8 mouse cellular contexts compared by ENCODE assay signal in genomic region chr2:69646726-69647490, GRCm38 (mm10). TPM values are rescaled to one million over a fixed set of nuclear protein-coding genes. Genes with fewer than 3 reads are reported as not detected.
DNase-seq lines count a peak whose midpoint lies in the region; ATAC-seq and TF ChIP-seq lines count a peak whose summit lies in the region.

Gene Bbs5 (plus strand): TSS chr2:69647171.

- peak; percentile 72 for DNase-seq in A20 (ENCODE audit: low read depth, low spot score)
- DNase-seq in kidney, postnatal 0 days (ENCODE audit: low spot score) = peak; percentile 97
- peak; percentile 82 for DNase-seq in liver, embryonic 11.5 days (ENCODE audit: low spot score)
- peak; percentile 37 for DNase-seq in naive thymus-derived CD4-positive, alpha-beta T cell, adult 2 months (ENCODE audit: low read depth)

- H3K4me1 ChIP-seq in bone marrow, adult 2 months (ENCODE audit: control insufficient read depth, insufficient read depth, low read length) = no peaks in the 10 kb centered on the region; the same call in 1 of the 2 replicates
- H3K4me1 ChIP-seq in embryonic facial prominence, embryonic 15.5 days = peaks cover 10% of the 10 kb centered on the region
- no peaks in the 10 kb centered on the region for H3K4me1 ChIP-seq in heart, embryonic 11.5 days (ENCODE audit: control insufficient read depth, insufficient read depth, low read length)
- H3K4me1 ChIP-seq in kidney, postnatal 0 days (replicated peaks; ENCODE audit: insufficient read depth, low read length) = peaks cover 4% of the 10 kb centered on the region; the same call in 1 of the 2 replicates
- H3K4me1 ChIP-seq in liver, embryonic 11.5 days (replicated peaks; ENCODE audit: control insufficient read depth, insufficient read depth, low read length) = no peaks in the 10 kb centered on the region
- H3K4me1 ChIP-seq in stomach, embryonic 14.5 days (ENCODE audit: control insufficient read depth, insufficient read depth, low read length) = peaks cover 3% of the 10 kb centered on the region; the same call in 1 of the 2 replicates

- peak within 1 kb of the TSS; percentile 72 for H3K9ac ChIP-seq in embryonic facial prominence, embryonic 15.5 days
- peak within 1 kb of the TSS; percentile 70 for H3K9ac ChIP-seq in heart, embryonic 11.5 days (ENCODE audit: low read depth, low read length)
- H3K9ac ChIP-seq in kidney, postnatal 0 days (ENCODE audit: low read depth, low read length) = peak within 1 kb of the TSS; percentile 59
- H3K9ac ChIP-seq in liver, embryonic 11.5 days (ENCODE audit: low read depth, low read length) = peak within 1 kb of the TSS; percentile 63
- H3K9ac ChIP-seq in stomach, embryonic 14.5 days (replicated peaks; ENCODE audit: low read depth, low read length) = peak within 1 kb of the TSS; percentile 53

- peak within 1 kb of the TSS; percentile 70 for H3K4me2 ChIP-seq in embryonic facial prominence, embryonic 15.5 days (replicated peaks)
- H3K4me2 ChIP-seq in heart, embryonic 11.5 days = peak within 1 kb of the TSS; percentile 73
- H3K4me2 ChIP-seq in kidney, postnatal 0 days (ENCODE audit: low read length) = peak within 1 kb of the TSS; percentile 65
- H3K4me2 ChIP-seq in liver, embryonic 11.5 days = peak within 1 kb of the TSS; percentile 83
- peak within 1 kb of the TSS; percentile 69 for H3K4me2 ChIP-seq in stomach, embryonic 14.5 days (replicated peaks; ENCODE audit: low read depth, low read length)

- no peak for TF ChIP-seq CTCF in bone marrow, adult 2 months (IDR thresholded peaks at IDR 0.05; ENCODE audit: control insufficient read depth, insufficient read depth, low read length)
- TF ChIP-seq CTCF in kidney, postnatal 0 days (IDR thresholded peaks at IDR 0.05; ENCODE audit: low read depth) = no peak

- no peak for TF ChIP-seq POLR2A in bone marrow, adult 2 months (IDR thresholded peaks at IDR 0.05; ENCODE audit: borderline replicate concordance, control insufficient read depth, low read depth, low read length)

- H3K36me3 ChIP-seq in embryonic facial prominence, embryonic 15.5 days = no peaks in the 10 kb centered on the region
- no peaks in the 10 kb centered on the region for H3K36me3 ChIP-seq in heart, embryonic 11.5 days (ENCODE audit: control insufficient read depth, insufficient read depth, low read length)
- H3K36me3 ChIP-seq in kidney, postnatal 0 days (ENCODE audit: insufficient read depth, low read length) = no peaks in the 10 kb centered on the region
- no peaks in the 10 kb centered on the region for H3K36me3 ChIP-seq in liver, embryonic 11.5 days (ENCODE audit: control insufficient read depth, insufficient read depth, low read length)
- no peaks in the 10 kb centered on the region for H3K36me3 ChIP-seq in stomach, embryonic 14.5 days (ENCODE audit: control insufficient read depth, insufficient read depth, low read length)

- 4% methylated on average over 43 of the region's 43 CpGs for WGBS in bone marrow, adult 2 months
- whole genome bisulfite sequencing in embryonic facial prominence, embryonic 15.5 days = 3% methylated on average over 43 of the region's 43 CpGs
- 3% methylated on average over 43 of the region's 43 CpGs for WGBS in heart, embryonic 11.5 days (ENCODE audit: insufficient replicate concordance)
- 3% methylated on average over 43 of the region's 43 CpGs for WGBS in kidney, postnatal 0 days
- WGBS in liver, embryonic 11.5 days = 4% methylated on average over 43 of the region's 43 CpGs
- WGBS in stomach, embryonic 14.5 days = 2% methylated on average over 43 of the region's 43 CpGs

- H3K27ac ChIP-seq in bone marrow, adult 2 months (ENCODE audit: control insufficient read depth, insufficient read depth, low read depth, low read length, poor library complexity) = no peak within 1 kb of the TSS
- H3K27ac ChIP-seq in embryonic facial prominence, embryonic 15.5 days (replicated peaks) = no peak within 1 kb of the TSS
- H3K27ac ChIP-seq in heart, embryonic 11.5 days (ENCODE audit: low read depth, low read length) = no peak within 1 kb of the TSS
- no peak within 1 kb of the TSS for H3K27ac ChIP-seq in kidney, postnatal 0 days
- H3K27ac ChIP-seq in liver, embryonic 11.5 days (ENCODE audit: low read depth, low read length) = no peak within 1 kb of the TSS
- no peak within 1 kb of the TSS for H3K27ac ChIP-seq in stomach, embryonic 14.5 days (ENCODE audit: low read length)

- peak; percentile 88 for ATAC-seq in embryonic facial prominence, embryonic 15.5 days (ENCODE audit: insufficient number of reproducible peaks, low FRiP score, low TSS enrichment, low read depth)
- peak; percentile 82 for ATAC-seq in heart, embryonic 11.5 days (replicated peaks; ENCODE audit: insufficient number of reproducible peaks, low FRiP score, low TSS enrichment)
- peak; percentile 93 for ATAC-seq in kidney, postnatal 0 days (replicated peaks; ENCODE audit: low FRiP score, low read depth)
- peak; percentile 91 for ATAC-seq in liver, embryonic 11.5 days (replicated peaks; ENCODE audit: low FRiP score)
- ATAC-seq in stomach, embryonic 14.5 days (ENCODE audit: insufficient number of reproducible peaks, insufficient read depth, low FRiP score, low read depth) = peak; percentile 91

- H3K27me3 ChIP-seq in embryonic facial prominence, embryonic 15.5 days = no peaks in the 10 kb centered on the region
- H3K27me3 ChIP-seq in heart, embryonic 11.5 days (ENCODE audit: control insufficient read depth, insufficient read depth, low read length) = no peaks in the 10 kb centered on the region
- no peaks in the 10 kb centered on the region for H3K27me3 ChIP-seq in kidney, postnatal 0 days (ENCODE audit: insufficient read depth, low read length)
- H3K27me3 ChIP-seq in liver, embryonic 11.5 days (replicated peaks; ENCODE audit: control insufficient read depth, insufficient read depth, low read length) = no peaks in the 10 kb centered on the region
- no peaks in the 10 kb centered on the region for H3K27me3 ChIP-seq in stomach, embryonic 14.5 days (ENCODE audit: control insufficient read depth, insufficient read depth, low read length)

- H3K9me3 ChIP-seq in embryonic facial prominence, embryonic 15.5 days (replicated peaks) = no peaks in the 10 kb centered on the region
- H3K9me3 ChIP-seq in heart, embryonic 11.5 days (replicated peaks; ENCODE audit: control insufficient read depth, low read length) = no peaks in the 10 kb centered on the region
- no peaks in the 10 kb centered on the region for H3K9me3 ChIP-seq in kidney, postnatal 0 days (replicated peaks; ENCODE audit: low read length)
- no peaks in the 10 kb centered on the region for H3K9me3 ChIP-seq in liver, embryonic 11.5 days (ENCODE audit: control insufficient read depth, low read length)
- H3K9me3 ChIP-seq in stomach, embryonic 14.5 days (ENCODE audit: control insufficient read depth, low read depth, low read length) = no peaks in the 10 kb centered on the region

- H3K4me3 ChIP-seq in bone marrow, adult 2 months (replicated peaks; ENCODE audit: control insufficient read depth, low read depth, low read length) = peak within 1 kb of the TSS; percentile 95
- peak within 1 kb of the TSS; percentile 93 for H3K4me3 ChIP-seq in embryonic facial prominence, embryonic 15.5 days (replicated peaks)
- H3K4me3 ChIP-seq in heart, embryonic 11.5 days (ENCODE audit: low read depth, low read length) = peak within 1 kb of the TSS; percentile 57
- peak within 1 kb of the TSS; percentile 60 for H3K4me3 ChIP-seq in kidney, postnatal 0 days (replicated peaks; ENCODE audit: low read depth, low read length)
- H3K4me3 ChIP-seq in liver, embryonic 11.5 days (ENCODE audit: low read depth, low read length) = peak within 1 kb of the TSS; percentile 73
- peak within 1 kb of the TSS; percentile 87 for H3K4me3 ChIP-seq in stomach, embryonic 14.5 days (ENCODE audit: low read depth, low read length)

RNA-seq across cellular contexts. Expression of gene Bbs5, which starts in this region (rescaled TPM):
- polyA plus RNA-seq in bone marrow, adult 2 months (2011; ENCODE audit: insufficient read depth, insufficient read length, low replicate concordance, missing spikeins) = 5.6 TPM in 1 of 2 replicates, not detected in the other
- 18.7 and 25.4 TPM in 2 replicates for polyA plus RNA-seq in embryonic facial prominence, embryonic 15.5 days (2015; fragmentation: Nextera tagmentation; extraction: Ambion mirVana)
- 11.1 and 12.4 TPM in 2 replicates for polyA plus RNA-seq in heart, embryonic 11.5 days (2014; fragmentation: Nextera tagmentation; extraction: Ambion mirVana)
- 18.2 and 20.4 TPM in 2 replicates for polyA plus RNA-seq in kidney, postnatal 0 days (2015; fragmentation: Nextera tagmentation; extraction: Ambion mirVana)
- polyA plus RNA-seq in liver, embryonic 11.5 days (2014; fragmentation: Nextera tagmentation; extraction: Ambion mirVana) = 8.4 and 10.9 TPM in 2 replicates
- polyA plus RNA-seq in stomach, embryonic 14.5 days (2014; fragmentation: Nextera tagmentation; extraction: Ambion mirVana) = 16.3 and 19.9 TPM in 2 replicates

Comparison
In these comparisons a context has a peak if more than half of its experiments do, and no peak if none do; other contexts are left out.
1. DNase-seq: peak in every context shown above with its lines; median percentile 97 in kidney, postnatal 0 days; 82 in liver, embryonic 11.5 days; 72 in A20; 37 in naive thymus-derived CD4-positive, alpha-beta T cell, adult 2 months.